Mouse (Mus musculus) spleen, embryonic (tissue): ENCODE measurements around the gene Agl.

ENCODE experiments used
- CTCF ChIA-PET: fragments of 350-600 bp; sonication (Branson Sonifier 250); formaldehyde crosslinking; loops from one replicate; lab custom pipeline; 2022; lab: Charles Lee

Gene Agl

DNA sequence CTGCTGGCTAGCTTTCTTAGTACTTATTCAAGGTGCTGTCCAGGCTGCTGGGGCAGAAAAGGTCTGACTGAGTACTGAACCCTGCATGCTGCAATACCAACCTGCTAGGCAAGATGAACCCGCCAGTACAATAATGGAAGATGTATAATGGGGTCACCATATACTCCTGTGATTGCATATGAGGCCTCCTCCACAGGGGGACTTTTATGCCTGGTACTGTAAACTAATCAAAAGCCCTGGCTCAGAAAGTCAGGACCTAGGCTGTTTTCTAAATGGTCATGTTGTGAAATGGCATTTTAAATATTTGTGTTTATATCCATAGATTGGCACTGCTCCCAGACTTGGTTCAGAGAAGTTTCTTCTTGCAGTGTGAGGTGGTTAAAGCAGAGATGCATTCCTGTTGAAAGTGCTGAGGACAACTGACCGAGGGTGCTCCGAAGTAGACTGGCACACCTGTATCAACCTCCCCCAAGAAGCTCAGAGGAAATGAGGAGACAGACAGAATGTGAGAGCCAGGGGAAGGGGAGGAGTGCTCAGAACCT, 8.8 kb upstream of the Agl start:
- CTCF ChIA-PET = no interaction called here

DNA sequence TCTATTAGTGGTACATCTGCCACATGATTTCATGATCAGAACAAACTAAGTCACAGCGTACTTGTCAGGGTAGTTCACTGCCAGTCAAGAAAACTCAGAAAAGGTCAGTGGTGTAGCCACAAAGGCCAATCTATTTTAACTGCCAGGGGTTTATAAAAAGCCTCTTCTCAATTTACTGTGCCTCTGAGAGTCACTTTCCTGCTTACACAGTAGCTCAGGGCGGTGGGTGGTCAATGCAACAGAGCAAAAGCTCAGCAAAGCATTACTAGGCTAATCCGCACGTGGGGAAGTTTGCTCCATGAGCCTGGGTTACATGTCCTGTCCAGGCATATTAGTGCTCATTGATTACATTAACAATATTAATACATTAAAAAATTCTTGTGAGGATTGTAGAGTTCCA, 8.0 kb upstream of the Agl start:
- CTCF ChIA-PET = interaction anchor here (0.5 to 0.6 kb wide), 2 partner anchors 15 to 515 kb away, joined by 5 to 9 read pairs; no protein-coding TSS in a partner anchor

DNA sequence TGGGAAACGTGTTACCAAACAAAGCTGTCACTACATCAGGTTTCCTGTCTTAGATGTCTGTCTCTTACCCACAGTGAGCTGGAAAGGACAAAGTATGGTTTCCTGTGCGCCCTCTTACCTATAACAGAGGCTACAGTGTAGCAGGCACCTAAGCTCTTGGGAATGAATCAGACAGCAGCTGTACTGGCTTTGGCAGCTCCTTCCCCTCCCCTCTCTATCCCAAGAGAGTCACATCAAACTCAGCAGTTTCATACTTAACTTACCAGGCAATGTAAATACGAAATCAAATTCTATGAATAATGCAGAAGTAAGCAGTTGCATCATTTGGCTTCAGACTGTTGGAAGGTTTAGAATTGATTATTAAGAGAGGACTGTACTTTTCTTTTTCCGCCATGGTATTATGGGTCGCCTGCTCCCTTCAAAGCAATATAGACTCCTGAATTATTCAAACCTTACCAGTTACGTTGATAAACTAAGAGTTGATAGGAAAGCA, 7.4 kb upstream of the Agl start:
- CTCF ChIA-PET = interaction anchor here (0.6 to 1.3 kb wide), 2 partner anchors 15 to 20 kb away, joined by 3 to 9 read pairs; no protein-coding TSS in a partner anchor

DNA sequence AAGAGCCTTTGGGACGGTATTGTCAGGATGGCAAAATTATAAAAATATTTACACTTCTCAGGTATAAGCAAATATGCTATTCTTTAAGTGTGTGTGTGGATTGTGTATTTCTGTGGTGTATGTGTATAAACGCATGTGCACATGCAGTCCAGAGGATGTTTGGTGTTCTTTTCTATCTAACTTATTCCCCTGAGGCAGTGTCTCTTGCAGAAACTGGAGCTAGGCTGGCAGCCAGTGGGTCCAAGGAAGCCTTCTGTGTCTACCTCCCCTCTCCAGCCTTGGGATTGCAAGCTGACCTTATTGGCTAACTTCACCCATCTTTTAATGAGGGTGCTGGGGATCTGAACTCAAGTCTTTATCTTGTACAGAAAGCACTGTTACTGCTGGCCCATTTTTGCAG, 5.0 kb upstream of the Agl start:
- CTCF ChIA-PET = no interaction called here

DNA sequence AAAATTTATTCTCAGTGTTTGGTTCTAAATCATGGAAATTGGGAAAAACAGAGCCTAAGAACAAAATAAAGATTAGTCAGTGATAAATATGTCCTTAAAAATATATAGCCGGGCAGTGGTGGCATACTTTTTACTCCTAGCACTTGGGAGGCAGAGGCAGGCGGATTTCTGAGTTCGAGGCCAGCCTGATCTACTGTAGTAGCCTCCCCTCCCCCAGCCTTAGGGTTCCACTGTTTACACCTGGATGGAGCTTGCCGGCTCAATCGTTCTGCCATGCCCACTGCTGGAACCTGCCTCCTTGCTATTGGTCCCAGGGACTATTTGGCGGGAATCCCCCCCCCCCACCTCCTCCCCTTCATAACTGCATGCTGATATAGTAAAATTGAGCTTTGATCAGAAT, 2.4 kb upstream of the Agl start:
- CTCF ChIA-PET = interaction anchor here (0.7 kb wide), 1 partner anchor 109 kb away, joined by 4 read pairs; no protein-coding TSS in a partner anchor

DNA sequence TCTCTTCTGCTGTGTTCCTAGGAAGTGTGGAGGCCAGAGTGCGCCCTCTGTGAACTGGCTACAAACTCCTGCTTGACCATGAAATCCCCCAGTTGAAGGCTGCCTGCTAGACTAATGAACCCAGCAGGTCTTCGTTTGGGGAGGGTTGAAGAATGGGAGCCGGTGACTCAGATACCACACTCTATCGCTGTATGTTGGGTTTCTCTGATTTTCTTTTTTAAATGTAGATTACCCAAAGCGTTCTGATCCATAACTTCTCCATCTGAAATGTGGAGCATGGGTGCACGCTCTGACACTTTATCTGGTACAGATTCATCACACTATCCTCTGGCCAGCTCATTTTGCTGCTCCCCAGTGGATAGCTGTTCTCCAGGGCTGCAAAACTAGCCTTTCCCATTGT, 1.3 kb upstream of the Agl start:
- CTCF ChIA-PET = no interaction called here

DNA sequence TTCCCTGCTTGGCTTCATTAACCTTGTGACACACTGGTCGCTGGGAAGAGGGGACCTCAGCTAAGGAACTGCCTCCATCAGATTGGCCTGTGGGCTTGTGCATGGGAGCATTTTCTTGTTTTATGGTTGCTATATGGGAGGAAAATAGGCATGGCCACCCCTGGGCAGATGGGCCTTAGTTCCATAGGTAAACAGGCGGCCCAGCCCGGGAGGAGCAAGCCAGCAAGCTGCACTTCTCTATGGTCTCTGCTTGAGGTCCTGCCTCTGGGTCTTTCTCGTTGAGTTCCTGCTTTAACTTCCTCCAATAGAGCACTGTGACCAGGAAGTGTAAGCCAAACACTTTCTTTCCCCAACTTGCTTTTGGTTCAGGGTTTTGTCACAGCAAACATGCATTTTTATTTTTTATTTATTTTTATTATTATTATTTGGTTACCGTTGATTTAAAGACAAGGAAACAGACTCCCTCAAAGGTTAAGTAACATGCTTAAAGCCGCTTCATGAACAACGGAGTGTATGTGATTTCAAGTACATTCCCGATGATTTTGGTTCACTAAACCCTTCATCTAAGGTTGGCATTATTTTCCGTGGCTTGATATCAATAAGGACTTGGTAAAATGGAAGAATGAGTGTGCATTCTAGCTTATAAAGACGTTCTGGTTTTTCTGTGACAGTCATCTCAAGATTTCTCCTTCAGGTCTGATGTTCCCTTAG, 696 bp upstream of the Agl start:
- CTCF ChIA-PET = no interaction called here

DNA sequence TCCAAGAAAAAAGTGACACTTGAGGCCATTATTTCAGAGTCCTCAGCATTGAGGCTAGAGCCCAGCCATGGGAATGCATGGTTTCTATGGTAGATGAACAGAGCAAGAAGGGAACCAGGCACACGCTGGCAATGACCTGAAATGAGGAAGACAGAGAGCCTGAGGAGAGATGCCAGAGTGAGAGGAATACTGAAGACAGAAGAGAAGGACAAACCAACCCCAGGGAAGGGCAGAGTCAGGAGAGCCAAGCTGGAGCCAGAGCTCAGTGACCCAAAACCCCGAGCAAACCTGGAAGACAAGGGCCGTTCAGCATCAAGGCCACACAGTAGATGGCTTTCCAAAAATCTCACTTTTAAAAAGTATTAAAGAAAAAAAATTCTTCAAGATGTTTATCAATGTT, 2.1 kb downstream of the Agl start:
- CTCF ChIA-PET = interaction anchor here (0.7 kb wide), 1 partner anchor 452 kb away, joined by 5 read pairs; no protein-coding TSS in a partner anchor

DNA sequence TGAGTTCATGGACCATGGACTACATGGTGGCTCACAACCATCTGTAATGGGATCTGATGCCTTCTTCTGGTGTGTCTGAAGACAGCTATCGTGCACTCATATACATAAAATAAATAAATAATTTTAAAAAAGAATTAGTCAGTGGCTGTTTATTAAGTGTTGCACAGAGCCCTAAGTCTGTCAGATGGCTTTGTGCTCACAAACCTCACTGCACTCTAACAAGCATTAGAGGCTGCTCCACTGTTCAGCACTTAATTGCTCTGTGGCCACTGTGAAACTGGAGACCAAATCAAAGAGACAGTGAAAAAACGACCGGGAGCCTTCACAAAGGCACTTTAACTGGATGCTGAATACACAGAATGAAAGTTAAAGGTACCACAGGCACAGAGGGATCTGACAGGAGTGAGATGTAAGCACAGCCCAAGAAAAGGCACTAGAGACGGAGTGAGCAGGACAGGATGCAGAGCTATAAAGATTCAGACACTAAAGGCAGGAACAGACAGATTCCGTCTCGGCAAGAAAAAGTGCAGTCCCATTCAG, 3.1 kb downstream of the Agl start:
- CTCF ChIA-PET = interaction anchor here (0.6 kb wide), 1 partner anchor 54 kb away, joined by 3 read pairs; no protein-coding TSS in a partner anchor

DNA sequence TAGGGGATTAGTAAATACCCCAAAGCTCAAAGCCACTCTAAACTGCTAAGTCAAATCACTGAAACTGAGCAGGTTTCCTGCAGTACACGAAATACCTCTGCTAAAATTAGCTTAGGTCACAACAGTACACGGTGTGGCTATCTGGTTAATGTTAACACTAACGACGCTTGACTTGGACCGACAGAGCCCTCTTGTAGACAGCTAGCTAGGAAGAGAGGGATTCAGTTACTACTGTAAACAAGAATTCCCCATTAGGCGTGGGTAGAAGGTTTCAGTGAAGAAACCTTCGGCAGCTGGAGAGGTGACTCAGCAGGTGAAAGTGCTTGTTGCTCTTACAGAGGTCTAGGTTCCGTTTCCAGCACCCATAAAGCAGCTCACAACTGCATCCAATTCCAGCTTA, 6.2 kb downstream of the Agl start:
- CTCF ChIA-PET = interaction anchor here (0.5 kb wide), 1 partner anchor 9 kb away, joined by 3 read pairs; no protein-coding TSS in a partner anchor

DNA sequence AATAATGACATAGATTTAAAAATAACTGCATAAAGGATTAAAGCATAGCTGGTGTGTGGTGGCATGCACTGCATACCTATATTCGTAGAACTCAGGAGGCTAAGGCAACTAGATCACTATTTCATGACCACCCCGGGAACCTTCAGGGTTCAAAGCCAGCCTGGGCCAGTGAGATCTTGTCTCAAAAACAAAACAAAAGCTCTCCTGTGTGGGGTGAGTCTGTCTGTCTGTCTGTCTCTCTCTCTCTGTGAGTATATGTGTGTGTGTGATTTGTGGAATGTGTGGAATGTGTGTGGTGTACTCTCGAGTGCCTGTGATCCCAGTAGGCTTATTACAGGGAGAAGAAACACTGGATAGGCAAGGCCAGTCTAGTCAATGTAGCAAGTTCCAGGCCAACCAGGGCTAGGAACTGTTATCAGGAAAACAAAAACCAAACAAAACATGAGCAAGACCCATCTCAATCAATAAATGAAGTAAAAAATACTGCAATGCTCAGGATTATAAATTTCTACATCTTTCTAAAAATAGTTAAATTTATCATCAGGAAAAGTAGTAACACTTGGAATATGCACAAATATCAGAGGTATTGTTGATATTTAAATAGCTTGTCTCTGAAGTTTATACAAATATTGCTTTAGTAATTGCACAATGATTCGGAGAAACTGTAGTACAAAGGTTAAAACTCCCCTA, 9.0 kb downstream of the Agl start:
- CTCF ChIA-PET = interaction anchor here (0.5 to 0.6 kb wide), 2 partner anchors 10 to 1151 kb away, joined by 9 to 11 read pairs; no protein-coding TSS in a partner anchor

DNA sequence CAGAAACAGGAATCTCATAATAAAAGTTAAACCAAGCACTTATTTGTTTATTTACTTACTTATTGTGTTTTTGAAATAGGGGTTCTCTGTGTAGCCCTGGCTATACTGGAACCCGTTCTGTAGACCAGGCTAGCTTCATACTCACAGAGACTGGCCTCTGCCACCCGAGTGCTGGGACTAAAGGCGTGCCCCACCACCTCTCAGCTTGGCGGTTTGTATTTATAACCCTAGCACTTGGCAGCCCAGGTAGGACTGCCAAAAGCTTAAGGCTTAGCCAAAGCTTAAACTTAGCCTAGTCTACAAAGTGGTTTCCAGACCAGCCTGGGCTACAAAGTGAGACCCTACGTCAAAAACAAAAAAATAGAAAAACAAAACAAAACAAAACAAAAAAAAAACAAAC, 19.1 kb downstream of the Agl start:
- CTCF ChIA-PET = interaction anchor here (0.7 kb wide), 1 partner anchor 10 kb away, joined by 11 read pairs; no protein-coding TSS in a partner anchor

DNA sequence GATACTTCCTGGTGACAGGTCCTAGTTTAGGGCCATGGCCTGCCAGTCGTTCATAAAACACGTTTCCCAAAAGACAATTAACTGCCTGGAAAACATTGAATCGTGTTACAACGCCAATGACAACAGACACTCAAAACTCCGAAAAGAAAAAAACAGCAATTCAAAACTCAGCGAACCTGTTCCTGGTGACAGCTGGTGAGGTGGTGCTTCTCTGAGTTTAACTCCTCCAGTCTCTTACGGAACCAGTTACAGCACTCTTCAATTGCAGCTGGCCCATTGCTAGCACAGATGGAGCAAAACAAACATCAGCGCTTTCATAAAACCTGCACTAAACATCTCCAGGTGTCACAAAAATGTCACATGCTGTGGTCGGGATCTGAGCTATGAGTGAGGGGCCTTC, 21.4 kb downstream of the Agl start:
- CTCF ChIA-PET = no interaction called here

DNA sequence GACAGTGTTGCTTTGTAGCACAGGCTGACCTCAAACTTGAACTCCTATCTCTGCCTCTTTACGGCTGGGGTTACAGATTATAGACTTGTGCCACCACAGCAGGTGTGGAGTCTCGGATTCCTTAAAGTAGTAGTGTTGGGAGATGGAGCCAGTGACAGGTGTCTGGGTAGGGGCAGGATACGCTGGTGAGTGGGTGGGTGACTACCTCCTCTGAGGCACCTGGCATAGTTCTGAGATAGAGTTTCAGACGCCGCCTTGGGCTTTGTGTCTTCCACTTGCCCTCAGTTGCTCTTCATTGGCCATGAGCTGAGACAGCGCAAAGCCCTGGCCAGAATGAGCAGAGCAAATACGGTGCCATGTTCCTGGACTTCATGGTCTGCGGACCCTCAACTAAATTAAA, 22.1 kb downstream of the Agl start:
- CTCF ChIA-PET = no interaction called here

DNA sequence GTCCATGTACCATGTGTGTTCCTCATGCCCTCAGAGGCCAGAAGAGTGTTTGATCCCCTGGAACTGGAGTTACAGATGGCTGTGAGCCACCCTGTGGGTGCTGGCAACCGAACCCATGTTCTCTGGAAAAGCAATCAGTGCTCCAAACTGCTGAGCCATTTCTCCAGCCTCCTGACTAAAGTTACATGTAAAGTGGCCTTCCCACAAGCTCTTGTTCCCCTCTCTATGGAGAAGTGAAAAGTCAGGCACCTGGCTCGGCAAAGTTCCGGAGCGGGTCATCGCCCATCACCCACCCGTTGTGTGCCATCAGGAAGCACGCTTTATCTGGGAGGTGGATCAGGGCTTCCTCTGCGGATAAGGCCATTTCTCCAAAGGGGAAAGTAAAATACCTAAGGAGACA, 23.2 kb downstream of the Agl start:
- CTCF ChIA-PET = no interaction called here

DNA sequence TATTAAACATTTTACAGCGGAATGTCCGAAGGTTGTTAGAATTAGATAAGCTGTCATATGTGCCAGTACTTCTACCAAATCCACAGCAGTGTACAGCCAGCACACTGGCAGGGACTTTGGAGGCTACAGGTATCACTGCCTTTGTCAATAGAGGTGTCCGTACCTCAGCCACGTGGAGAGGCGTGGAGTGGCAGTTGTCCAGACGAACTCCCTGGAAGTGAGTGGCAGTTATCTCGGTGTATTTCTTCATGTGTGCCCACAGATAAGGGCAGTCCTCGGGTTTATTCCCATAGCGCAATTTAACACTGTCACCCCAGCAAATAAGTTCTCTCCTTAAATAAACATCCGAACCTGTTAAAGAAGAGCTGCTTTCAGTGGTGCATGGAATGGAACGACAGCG, 23.7 kb downstream of the Agl start:
- CTCF ChIA-PET = no interaction called here

DNA sequence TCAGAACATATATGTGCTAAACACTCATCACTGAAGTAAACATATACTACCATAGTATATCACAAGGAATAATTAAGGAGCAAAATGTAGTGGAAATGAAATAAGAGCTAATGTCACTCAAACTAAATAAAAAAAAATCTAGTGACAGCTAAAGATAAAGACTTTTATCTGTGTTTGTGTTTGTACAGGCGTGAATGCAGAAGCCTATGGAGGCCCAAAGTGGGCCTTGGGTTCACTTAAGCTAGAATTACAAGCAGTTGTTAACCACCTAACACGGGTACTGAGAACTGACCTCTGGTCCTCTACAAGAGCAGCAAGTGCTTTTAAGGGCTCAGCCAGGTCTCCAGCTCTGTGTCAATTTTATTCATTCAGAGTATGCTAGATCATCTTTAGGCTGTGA, 31.0 kb downstream of the Agl start:
- CTCF ChIA-PET = no interaction called here

DNA sequence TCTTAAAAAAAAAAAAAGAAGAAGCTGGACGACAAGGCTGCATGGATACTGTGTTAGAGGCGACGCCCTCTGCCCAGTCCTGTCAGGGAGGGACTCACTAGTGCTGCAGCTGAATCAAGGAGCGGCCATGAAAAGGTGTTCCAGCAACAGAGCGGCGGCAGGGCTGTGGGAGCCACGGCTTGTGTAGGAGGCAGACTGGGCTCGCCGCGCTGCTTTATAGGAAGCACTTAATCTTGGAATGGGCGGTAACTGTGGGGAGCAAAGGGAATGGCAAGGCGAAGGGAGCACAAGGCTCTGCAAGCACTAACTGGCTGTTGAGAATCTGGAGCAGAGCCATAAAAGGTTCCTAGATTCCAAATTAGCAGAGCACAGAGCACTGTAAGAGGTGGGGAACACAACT, 34.1 kb downstream of the Agl start:
- CTCF ChIA-PET = interaction anchor here (0.6 kb wide), 1 partner anchor 67 kb away, joined by 3 read pairs; no protein-coding TSS in a partner anchor

DNA sequence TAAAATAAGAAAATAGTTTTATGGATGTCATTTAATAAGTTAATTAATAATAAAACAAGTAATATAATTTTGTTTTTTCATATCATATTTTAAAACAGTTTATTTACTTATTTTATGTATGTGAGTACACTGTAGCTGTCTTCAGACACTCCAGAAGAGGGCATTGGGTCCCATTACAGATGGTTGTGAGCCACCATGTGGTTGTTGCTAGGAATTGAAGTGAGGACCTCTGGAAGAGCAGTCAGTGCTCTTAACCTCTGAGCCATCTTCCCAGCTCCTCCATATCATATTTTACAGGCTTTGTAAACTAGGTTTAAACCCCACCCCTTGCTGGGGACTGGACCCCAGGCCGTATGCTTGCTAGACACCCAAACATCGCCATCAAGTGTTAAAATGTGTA, 36.4 kb downstream of the Agl start:
- CTCF ChIA-PET = no interaction called here

DNA sequence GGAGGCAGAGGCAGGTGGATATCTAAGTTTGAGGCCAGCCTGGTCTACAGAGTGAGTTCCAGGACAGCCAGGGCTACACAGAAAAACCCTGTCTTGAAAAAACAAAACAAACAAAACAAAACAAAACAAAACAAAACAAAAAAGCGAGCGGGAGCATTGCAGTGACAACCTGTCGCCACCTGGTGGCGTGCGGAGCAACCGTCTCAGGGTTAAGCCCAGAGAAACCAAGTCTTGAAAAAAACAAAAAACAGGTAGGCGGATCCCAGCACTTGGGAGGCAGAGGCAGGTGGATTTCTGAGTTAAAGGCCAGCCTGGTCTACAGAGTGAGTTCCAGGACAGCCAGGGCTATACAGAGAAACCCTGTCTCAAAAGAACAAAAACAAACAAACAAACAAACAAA, 41.0 kb downstream of the Agl start:
- CTCF ChIA-PET = interaction anchor here (1.1 kb wide), 1 partner anchor 67 kb away, joined by 3 read pairs; no protein-coding TSS in a partner anchor

DNA sequence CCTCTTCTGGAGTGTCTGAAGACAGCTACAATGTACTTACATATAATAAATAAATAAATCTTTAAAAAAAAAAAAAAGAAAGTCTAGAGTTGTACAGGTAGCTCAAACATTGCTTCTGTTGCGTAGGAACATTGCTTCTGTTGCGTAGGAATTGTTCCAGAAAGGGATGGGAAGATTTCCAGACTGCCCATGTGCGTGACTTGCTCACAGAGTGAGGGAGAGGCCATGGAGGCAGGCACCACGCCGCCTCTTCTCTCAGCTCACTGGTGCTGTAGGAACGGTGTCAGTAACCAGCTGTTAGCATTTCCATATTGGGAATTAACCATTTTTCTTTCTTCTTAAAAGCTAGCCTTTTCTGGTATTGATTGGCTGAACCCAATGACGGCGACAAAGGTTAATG, 55.1 kb downstream of the Agl start:
- CTCF ChIA-PET = no interaction called here
